Mouse (Mus musculus): Measurements from ENCODE around the gene Elmod3.

The Elmod3 gene

GRCm38 (mm10) chr6:72532580-72532979 is 65.6 kb downstream of the Elmod3 start:
- DNase-seq: no peak

- no peak for DNase-seq
Observed at GRCm38 (mm10) chr6:72528410-72529151, 69.6 kb downstream of the Elmod3 start.

DNA sequence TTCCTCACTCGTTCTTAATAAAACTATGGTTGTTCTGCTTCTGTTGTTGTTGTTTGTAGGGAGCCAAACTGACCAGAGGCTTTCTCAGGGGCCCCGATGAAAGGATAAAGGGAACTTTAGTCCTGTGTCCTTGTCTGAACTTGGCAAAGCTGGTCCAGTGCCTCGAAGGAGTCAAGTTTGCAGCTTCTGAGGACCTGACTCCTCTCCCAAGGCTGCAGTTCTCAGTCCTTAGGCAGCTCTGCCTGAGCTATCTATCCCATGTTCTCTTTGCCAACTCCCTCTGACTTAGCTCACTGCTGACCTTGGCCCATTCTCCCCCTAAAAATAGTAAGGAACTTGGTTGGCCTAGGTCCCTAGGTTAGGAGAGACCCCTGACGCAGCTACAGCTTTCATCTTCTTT is 71.1 kb downstream of the Elmod3 start:
- no peak for DNase-seq

- no peak for DNase-seq
Observed at GRCm38 (mm10) chr6:72524160-72524559, 74.1 kb downstream of the Elmod3 start.

GRCm38 (mm10) chr6:72523222-72523621 is 75.0 kb downstream of the Elmod3 start:
- DNase-seq: no peak

DNA sequence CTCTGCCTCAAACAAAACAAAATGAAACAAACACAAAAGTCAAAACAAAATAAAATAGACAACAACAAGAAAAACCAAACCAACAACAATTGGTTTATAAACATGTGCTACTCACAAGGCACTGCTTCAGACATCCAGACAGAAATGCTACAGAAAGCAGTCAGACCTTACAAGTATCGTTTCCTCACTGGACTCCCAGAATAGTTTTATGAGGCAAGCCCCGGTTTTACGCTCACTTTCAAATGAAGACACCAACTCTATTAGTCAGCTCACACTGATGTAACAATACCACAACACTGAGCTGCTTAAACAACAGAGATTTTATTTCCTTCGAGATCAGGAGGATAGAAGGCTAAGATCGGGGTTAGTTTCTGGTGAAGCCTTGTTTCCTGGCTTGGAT is 75.9 kb downstream of the Elmod3 start:
- DNase-seq: no peak

- DNase-seq: no peak
Observed at GRCm38 (mm10) chr6:72521607-72522006, 76.6 kb downstream of the Elmod3 start, which contains the start of gene Sh2d6. Gene Sh2d6, minus strand, starts transcription at chr6:72521707.

GRCm38 (mm10) chr6:72520904-72521303 is 77.3 kb downstream of the Elmod3 start:
- DNase-seq: no peak

- peak; percentile 30 to 51 for DNase-seq
Observed at GRCm38 (mm10) chr6:72519892-72520663, 78.1 kb downstream of the Elmod3 start.

GRCm38 (mm10) chr6:72519303-72519702 is 78.9 kb downstream of the Elmod3 start:
- no peak for DNase-seq

- no peak for DNase-seq
Observed at GRCm38 (mm10) chr6:72518842-72519241, 79.4 kb downstream of the Elmod3 start.
